Mouse (Mus musculus): ENCODE results near the gene Trafd1. TPM values are rescaled to one million over a fixed set of nuclear protein-coding genes. Genes with fewer than 3 reads are reported as not detected.
"Not testable (repeated sequence)": the region's sequence is repeated elsewhere in the genome, so short reads cannot be mapped to it uniquely, and the experiment has no call there.

The Trafd1 gene
- polyA plus RNA-seq, 1 experiment from 2014 or later, result 74.6 TPM

DNA sequence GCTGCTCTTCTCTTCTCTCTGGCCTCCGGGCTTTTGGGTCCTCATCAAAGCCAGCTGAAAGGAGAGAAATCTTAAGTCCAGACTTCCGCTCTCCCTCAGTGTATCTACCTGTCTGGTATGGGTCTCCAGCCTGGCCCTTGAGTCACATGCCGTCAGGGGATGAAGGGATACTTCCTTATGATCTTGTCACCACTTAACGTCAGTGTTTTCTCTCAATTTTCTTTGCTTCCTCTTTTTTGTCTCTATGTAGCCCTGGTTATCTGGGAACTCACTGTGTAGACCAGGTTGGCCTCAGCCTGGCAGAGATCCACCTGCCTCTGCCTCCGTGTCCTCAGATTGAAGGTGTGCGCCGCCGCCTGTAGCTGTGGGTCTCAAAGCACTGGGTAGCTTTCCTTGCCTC, 41.4 kb downstream of the Trafd1 start:
- Histone ChIP-seq H3K9me3 (no peaks in the 10 kb centered on the region), H3K9ac (no peak overlapping the region), H3K27ac (no peak overlapping the region), H3K27me3 (no peaks in the 10 kb centered on the region), H3K4me3 (no peak overlapping the region), H3K36me3 (peaks cover 92% of the 10 kb centered on the region), H3K4me1 (peaks cover 10% of the 10 kb centered on the region), H3K4me2 (no peak overlapping the region)
- ATAC-seq (ENCODE audit: insufficient number of reproducible peaks, insufficient read depth, low FRiP score, low TSS enrichment, low read depth), result no peak
- 90% methylated on average over 8 of the region's 8 CpGs for WGBS

DNA sequence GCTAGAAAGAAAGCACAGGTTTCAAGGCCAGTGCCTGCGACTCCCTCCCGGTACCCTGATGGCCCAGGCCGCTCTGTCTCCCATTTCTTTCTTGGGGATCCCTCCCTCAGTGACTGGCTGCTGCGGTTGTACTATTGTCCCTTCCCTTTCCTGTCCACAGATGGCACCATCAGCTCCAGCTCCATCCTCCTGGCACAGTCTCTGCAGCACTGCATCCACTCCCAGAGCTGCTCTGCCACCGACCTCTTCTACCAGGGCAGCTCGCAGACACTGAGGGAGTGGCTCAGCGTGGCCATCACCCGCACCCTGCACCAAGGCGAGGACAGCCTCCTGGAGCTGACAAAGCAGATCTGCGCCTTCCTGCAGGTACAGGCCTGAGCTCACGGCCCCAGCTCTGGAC, 42.9 kb downstream of the Trafd1 start:
- Histone ChIP-seq H3K9me3 (no peaks in the 10 kb centered on the region), H3K9ac (no peak overlapping the region), H3K27me3 (no peaks in the 10 kb centered on the region), H3K4me1 (peaks cover 10% of the 10 kb centered on the region), H3K36me3 (peaks cover 92% of the 10 kb centered on the region), H3K4me3 (no peak overlapping the region), H3K27ac (no peak overlapping the region), H3K4me2 (no peak overlapping the region)
- no peak for ATAC-seq (ENCODE audit: insufficient number of reproducible peaks, insufficient read depth, low FRiP score, low TSS enrichment, low read depth)
- 88% methylated on average over 11 of the region's 11 CpGs for WGBS

DNA sequence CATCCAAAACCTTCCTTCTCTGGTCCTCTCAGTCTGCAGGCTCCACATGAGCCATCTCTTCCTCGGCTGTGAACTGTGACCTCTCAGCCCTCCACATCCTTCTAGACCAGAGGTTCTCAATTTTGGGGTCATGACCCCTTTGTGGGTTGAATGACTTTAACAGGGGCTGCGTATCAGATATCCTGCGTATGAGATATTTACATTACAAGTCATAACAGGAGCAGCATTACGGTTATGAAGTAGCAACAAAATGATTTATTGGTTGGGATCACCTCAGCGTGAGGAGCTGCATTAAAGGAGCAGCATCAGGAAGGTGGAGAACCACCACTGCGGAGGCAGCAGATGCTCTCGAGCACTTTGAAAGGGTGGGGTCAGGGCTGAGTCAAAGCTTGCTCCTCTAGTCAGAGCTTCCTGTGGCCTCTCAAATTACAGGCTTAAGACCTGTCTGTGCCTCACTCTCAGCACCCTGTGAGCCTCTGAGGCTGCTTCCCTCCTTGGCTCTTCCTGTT, 44.4 kb downstream of the Trafd1 start:
- Histone ChIP-seq H3K27me3 (no peaks in the 10 kb centered on the region), H3K27ac (no peak overlapping the region), H3K4me1 (peaks cover 10% of the 10 kb centered on the region), H3K9me3 (no peaks in the 10 kb centered on the region), H3K9ac (no peak overlapping the region), H3K4me2 (no peak overlapping the region), H3K36me3 (peaks cover 94% of the 10 kb centered on the region), H3K4me3 (no peak overlapping the region)
- 8% methylated on average over 7 of the region's 7 CpGs for WGBS
- ATAC-seq (ENCODE audit: insufficient number of reproducible peaks, insufficient read depth, low FRiP score, low TSS enrichment, low read depth), result peak; percentile 72; the same call in 1 of the 2 replicates

DNA sequence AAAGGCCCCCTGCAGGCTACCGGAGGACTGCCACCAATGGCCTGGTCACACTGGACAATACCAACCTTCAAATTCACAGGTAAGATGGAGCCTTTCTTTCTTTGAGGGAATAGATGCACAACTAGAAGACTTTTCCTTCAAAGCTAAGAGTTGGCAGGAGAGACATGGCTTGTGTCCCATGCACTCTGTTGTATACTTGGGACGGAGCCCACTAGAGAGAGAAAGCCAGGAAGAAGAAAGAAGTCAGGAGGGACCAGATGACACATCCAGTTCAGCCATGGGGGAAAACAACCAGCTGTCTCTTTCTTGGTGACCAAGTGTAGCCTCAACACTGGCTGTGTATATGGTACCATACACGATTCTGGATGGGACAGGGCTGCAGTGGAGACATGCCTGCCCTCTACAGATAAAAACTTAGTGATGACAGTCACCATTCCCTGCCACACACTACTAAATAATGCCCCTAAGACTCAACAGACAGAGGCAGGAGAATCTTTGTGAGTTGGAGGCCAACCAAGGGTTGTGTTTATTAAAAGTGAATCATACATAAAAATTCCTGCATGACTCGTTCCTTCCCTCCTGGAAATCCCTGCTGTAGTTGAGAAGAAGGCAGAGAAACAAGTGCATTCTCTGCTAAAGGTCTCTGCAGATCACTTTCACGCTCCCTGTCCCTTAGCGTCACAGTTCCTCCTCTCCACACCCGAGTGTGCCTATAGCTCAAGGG, 45.8 kb downstream of the Trafd1 start:
- no peak for ATAC-seq (ENCODE audit: insufficient number of reproducible peaks, insufficient read depth, low FRiP score, low TSS enrichment, low read depth)
- no peak overlapping the region for H3K27ac ChIP-seq
- H3K36me3 ChIP-seq, result peaks cover 94% of the 10 kb centered on the region
- H3K9me3 ChIP-seq, result no peaks in the 10 kb centered on the region
- peaks cover 10% of the 10 kb centered on the region for H3K4me1 ChIP-seq
- H3K9ac ChIP-seq, result no peak overlapping the region
- H3K4me3 ChIP-seq, result no peak overlapping the region
- WGBS, result 87% methylated on average over 7 of the region's 7 CpGs
- H3K27me3 ChIP-seq, result no peaks in the 10 kb centered on the region
- no peak overlapping the region for H3K4me2 ChIP-seq

DNA sequence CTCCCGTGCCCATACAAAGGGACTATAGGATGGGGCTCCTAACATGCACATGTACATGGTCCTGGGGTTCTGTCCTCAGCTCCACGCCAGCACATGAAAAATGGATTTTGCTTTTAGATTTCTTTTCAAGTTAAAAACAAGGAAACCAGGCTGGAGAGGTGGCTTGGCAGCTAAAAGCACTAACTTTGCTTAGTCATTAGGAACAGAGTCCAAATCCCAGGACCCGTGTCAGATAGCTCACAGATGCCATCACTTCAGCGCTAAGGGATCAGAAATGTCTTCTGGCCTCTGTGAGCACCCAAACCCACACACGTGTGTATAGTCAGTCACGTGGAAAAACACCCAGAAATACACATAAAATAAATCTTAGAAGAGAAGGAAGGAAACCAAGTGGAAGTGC, 48.7 kb downstream of the Trafd1 start:
- ATAC-seq (ENCODE audit: insufficient number of reproducible peaks, insufficient read depth, low FRiP score, low TSS enrichment, low read depth), result no peak
- no peak overlapping the region for H3K4me2 ChIP-seq
- no peaks in the 10 kb centered on the region for H3K27me3 ChIP-seq
- H3K27ac ChIP-seq, result no peak overlapping the region
- H3K4me1 ChIP-seq, result peaks cover 10% of the 10 kb centered on the region
- H3K9me3 ChIP-seq, result no peaks in the 10 kb centered on the region
- no peak overlapping the region for H3K9ac ChIP-seq
- H3K36me3 ChIP-seq, result peaks cover 94% of the 10 kb centered on the region
- H3K4me3 ChIP-seq, result no peak overlapping the region
- WGBS, result 91% methylated on average over 6 of the region's 6 CpGs

DNA sequence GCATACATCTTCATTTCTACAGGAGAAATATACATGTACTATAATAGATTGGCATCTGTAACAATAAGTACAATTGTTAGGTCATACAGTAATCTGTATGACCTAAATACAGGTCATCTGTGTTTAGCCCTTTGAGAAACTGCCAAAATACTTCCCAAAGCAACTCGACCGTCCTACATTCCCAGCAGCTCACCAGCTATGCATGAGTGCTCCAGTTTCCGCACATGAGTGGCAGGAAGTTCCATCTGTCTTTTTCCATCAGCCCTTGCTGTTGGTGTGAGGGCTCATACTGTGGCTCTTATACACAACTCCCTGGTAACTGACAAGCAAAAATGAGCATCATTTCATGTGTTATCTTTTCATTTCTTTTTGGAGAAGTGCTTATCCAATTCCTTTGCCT, 49.4 kb downstream of the Trafd1 start:
- no peak for ATAC-seq (ENCODE audit: insufficient number of reproducible peaks, insufficient read depth, low FRiP score, low TSS enrichment, low read depth)
- Histone ChIP-seq H3K27me3 (no peaks in the 10 kb centered on the region), H3K4me2 (no peak overlapping the region), H3K9me3 (no peaks in the 10 kb centered on the region), H3K36me3 (peaks cover 96% of the 10 kb centered on the region), H3K27ac (no peak overlapping the region), H3K9ac (no peak overlapping the region), H3K4me3 (no peak overlapping the region), H3K4me1 (peaks cover 6% of the 10 kb centered on the region)
- WGBS, result 76% methylated on average over 3 of the region's 3 CpGs

DNA sequence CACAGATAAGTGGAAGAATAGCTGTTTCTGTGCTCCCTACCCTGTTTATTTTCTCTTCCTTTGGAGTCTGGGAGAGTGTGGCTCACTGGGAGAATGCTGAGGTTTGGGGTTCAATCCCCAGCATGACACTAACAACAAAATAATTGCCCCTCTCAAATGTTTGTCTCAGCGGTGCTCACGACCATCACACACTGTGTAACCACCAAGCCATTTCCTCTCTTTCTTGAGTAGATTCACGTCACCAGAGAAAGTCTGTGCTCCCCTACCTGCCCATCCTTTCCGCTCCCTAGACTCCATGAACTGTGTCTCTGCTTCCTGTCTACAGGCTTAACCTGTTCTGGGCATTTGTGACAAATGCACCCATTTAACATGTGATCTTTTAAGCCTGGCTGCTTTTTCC, 50.0 kb downstream of the Trafd1 start:
- Histone ChIP-seq H3K36me3 (peaks cover 97% of the 10 kb centered on the region), H3K4me3 (no peak overlapping the region), H3K9ac (no peak overlapping the region), H3K4me1 (0 out of 2 replicates have a peak, but pooled peaks cover under 1% of the 10 kb centered on the region), H3K9me3 (no peaks in the 10 kb centered on the region), H3K4me2 (no peak overlapping the region), H3K27ac (no peak overlapping the region), H3K27me3 (no peaks in the 10 kb centered on the region)
- ATAC-seq (ENCODE audit: insufficient number of reproducible peaks, insufficient read depth, low FRiP score, low TSS enrichment, low read depth), result no peak
- WGBS, result 80% methylated on average over 4 of the region's 4 CpGs

DNA sequence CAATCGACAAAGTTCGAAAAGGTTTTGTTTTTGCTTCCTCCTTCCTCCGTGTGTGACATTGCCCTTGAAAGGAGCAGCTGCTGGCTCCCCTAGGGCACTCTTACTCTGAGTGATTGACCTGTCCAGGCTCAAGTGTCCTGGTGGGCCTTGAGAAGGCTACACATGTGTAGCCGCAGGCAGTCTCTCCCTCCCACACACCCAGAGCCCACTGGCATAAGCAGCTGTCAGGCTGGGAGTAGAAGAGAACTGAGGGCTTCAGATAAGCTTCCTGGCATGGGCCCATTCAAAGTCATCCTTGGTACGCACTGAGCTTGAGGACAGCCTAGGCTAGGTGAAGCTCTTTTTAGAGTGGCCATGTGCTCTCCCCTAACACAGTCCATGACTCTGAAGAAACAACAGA, 51.0 kb downstream of the Trafd1 start:
- H3K27me3 ChIP-seq, result no peaks in the 10 kb centered on the region

DNA sequence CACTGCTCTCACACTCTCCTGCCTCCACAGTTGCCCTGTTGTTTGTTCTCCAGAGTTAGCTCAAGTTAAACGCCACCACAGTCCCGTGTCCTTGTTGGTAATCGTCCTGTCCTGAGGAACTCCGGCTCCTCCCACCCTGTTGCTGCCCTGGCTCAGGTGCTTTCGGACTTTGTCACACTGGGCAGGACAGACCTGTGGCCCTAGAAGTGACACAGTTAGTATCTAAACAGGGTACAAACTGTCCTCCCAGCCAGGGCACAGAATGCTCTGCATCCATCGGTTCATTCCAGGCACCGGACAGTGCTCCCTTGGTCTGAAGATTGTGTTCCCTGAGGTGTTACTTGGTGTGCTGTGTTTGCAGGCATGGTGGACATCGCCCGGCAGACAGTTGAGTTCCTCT, 51.5 kb downstream of the Trafd1 start:
- no peaks in the 10 kb centered on the region for H3K4me1 ChIP-seq
- H3K9me3 ChIP-seq, result no peaks in the 10 kb centered on the region
- H3K36me3 ChIP-seq, result peaks cover 92% of the 10 kb centered on the region
- H3K9ac ChIP-seq, result no peak overlapping the region
- WGBS, result 92% methylated on average over 9 of the region's 9 CpGs
- no peak overlapping the region for H3K4me3 ChIP-seq
- no peak overlapping the region for H3K27ac ChIP-seq
- no peak for ATAC-seq (ENCODE audit: insufficient number of reproducible peaks, insufficient read depth, low FRiP score, low TSS enrichment, low read depth)
- H3K27me3 ChIP-seq, result no peaks in the 10 kb centered on the region
- no peak overlapping the region for H3K4me2 ChIP-seq

More for the DNA sequence above, 51.0 kb downstream of the Trafd1 start:
- Histone ChIP-seq H3K9me3 (no peaks in the 10 kb centered on the region), H3K9ac (no peak overlapping the region), H3K4me1 (no peaks in the 10 kb centered on the region), H3K27ac (no peak overlapping the region), H3K4me2 (no peak overlapping the region), H3K4me3 (no peak overlapping the region), H3K36me3 (peaks cover 92% of the 10 kb centered on the region)
- ATAC-seq (ENCODE audit: insufficient number of reproducible peaks, insufficient read depth, low FRiP score, low TSS enrichment, low read depth), result no peak
- WGBS, result 92% methylated on average over 5 of the region's 5 CpGs

DNA sequence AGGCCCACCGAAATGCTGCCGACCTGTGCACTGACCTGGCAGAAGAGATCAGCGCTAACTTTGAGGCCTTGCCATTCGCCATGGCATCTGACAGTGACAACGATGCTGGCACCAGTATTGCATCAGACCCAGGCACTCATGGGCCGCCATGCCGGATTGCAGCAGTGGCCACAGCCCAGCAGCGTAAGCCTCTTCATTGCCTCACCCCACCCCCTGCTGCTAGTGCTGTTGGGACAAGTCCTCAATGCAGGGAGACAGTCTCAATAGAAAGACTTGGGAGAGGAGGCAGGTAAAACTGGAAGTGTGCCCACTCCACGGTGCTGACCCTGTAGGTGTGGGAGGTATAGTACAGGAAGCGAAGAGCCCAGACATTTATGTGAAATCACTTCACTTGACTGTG, 53.7 kb downstream of the Trafd1 start:
- H3K4me2 ChIP-seq, result no peak overlapping the region
- H3K4me1 ChIP-seq, result no peaks in the 10 kb centered on the region
- H3K9me3 ChIP-seq, result no peaks in the 10 kb centered on the region
- 98% methylated on average over 10 of the region's 10 CpGs for WGBS
- H3K27ac ChIP-seq, result no peak overlapping the region
- no peak for ATAC-seq (ENCODE audit: insufficient number of reproducible peaks, insufficient read depth, low FRiP score, low TSS enrichment, low read depth)
- no peak overlapping the region for H3K4me3 ChIP-seq
- peaks cover 89% of the 10 kb centered on the region for H3K36me3 ChIP-seq
- no peak overlapping the region for H3K9ac ChIP-seq
- H3K27me3 ChIP-seq, result no peaks in the 10 kb centered on the region

DNA sequence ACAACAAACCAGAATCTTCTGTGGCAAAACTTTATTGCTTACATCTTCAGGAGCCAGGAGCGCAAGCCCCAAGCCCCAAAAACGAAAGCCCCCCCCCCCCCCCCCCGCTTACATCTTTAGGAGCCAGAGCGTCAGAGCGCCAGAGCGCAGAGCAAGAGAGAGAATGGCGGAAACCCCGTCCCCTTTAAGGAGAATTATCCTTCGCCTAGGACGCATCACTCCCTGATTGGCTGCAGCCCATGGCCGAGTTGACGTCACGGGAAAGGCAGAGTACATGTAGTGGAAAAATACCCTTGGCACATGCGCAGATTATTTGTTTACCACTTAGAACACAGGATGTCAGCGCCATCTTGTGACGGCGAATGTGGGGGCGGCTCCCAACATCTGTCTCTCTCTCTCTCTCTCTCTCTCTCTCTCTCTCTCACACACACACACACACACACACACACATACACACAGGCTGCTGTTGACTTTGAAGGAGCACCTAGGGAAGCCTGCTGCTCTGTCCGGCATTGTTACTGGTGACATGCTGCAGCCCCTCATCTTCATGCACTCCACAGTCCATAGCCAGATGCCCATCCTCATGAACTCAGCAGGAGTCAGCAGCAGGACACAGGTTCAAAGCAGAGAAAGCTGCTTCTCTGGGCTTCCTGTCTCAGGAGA, 55.1 kb downstream of the Trafd1 start:
- not testable (repeated sequence) for ATAC-seq (ENCODE audit: insufficient number of reproducible peaks, insufficient read depth, low FRiP score, low TSS enrichment, low read depth); H3K27me3 ChIP-seq; H3K9me3 ChIP-seq; H3K4me1 ChIP-seq; H3K9ac ChIP-seq
- 68% methylated on average over 15 of the region's 19 CpGs for WGBS
- peak overlapping the region; percentile 49; the same call in 1 of the 2 replicates for H3K4me2 ChIP-seq
- H3K36me3 ChIP-seq, result peaks cover 89% of the 10 kb centered on the region
- peak overlapping the region; percentile 58 for H3K27ac ChIP-seq
- H3K4me3 ChIP-seq, result peak overlapping the region; percentile 30
